Mouse (Mus musculus): ENCODE measurements around the gene Smim1. TPM values are rescaled to one million over a fixed set of nuclear protein-coding genes. Genes with fewer than 3 reads are reported as not detected.

Smim1 gene
- polyA plus RNA-seq (2015; fragmentation: Nextera tagmentation; extraction: Ambion mirVana): 12.5 and 16.8 TPM in 2 replicates

GRCm38 (mm10) chr4:154025641-154026440, at the start of gene Smim1:
TSS of gene Smim1 (minus strand) at chr4:154026230.
- ATAC-seq (ENCODE audit: insufficient number of reproducible peaks, insufficient read depth, low FRiP score, low TSS enrichment, low read depth): 0 out of 2 replicates have a peak, but pooled peaks have one; percentile 6
- Histone ChIP-seq H3K36me3 (peaks cover 17% of the 10 kb centered on the region), H3K27ac (no peak within 1 kb of the TSS), H3K4me1 (peaks cover 25% of the 10 kb centered on the region), H3K9me3 (no peaks in the 10 kb centered on the region), H3K9ac (peak within 1 kb of the TSS; percentile 66), H3K27me3 (peaks cover 41% of the 10 kb centered on the region), H3K4me2 (peak within 1 kb of the TSS; percentile 72), H3K4me3 (peak within 1 kb of the TSS; percentile 43)
- 3% methylated on average over 33 of the region's 33 CpGs for WGBS

DNA sequence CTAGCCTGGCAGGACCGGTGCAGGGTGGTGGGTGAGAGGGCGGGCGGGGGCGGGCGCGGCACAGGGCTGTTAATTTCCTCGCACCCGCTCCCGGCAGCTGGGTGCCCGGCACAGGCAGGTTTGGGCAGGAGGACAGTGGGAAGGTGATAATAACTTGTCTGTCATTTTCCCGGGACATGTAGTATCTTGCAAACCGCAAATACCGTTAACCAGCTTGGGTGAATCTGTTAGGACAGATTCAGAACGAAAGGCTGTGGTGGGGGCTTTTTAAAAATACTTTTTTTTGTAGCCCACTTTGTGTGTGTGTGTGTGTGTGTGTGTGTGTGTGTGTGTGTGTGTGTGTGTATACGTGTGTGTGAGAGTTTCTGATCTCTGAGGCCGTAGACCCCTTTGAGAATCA, 45.9 kb upstream of the Smim1 start:
- 25% methylated on average over 14 of the region's 16 CpGs for WGBS
- H3K27ac ChIP-seq: no peak overlapping the region
- no peaks in the 10 kb centered on the region for H3K9me3 ChIP-seq
- H3K4me2 ChIP-seq: peak overlapping the region; percentile 32
- peaks cover 52% of the 10 kb centered on the region for H3K27me3 ChIP-seq
- H3K36me3 ChIP-seq: no peaks in the 10 kb centered on the region
- ATAC-seq (ENCODE audit: insufficient number of reproducible peaks, insufficient read depth, low FRiP score, low TSS enrichment, low read depth): no peak
- peaks cover 6% of the 10 kb centered on the region; the same call in 1 of the 2 replicates for H3K4me1 ChIP-seq
- no peak overlapping the region for H3K9ac ChIP-seq
- no peak overlapping the region for H3K4me3 ChIP-seq

DNA sequence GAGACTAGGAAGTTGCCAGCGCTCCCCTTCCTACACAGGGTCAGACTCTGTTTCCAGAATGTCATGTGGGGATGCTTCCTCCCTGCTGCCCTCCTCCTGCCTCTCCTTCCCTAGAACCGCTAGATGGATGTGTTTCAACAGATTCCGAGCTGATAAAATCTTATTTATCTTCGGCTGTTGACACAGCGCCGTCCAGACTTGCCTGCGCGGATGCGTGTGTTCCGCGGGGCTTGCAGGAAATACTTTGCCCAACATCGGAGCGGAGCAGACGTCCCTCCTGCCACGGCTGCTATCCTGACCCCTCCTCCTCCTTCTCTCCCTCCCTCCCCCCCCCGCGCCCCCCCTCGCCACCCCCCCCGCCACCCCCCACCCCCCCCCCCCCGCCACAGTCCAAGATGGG, 45.5 kb upstream of the Smim1 start:
- H3K9ac ChIP-seq: no peak overlapping the region
- no peaks in the 10 kb centered on the region for H3K9me3 ChIP-seq
- peaks cover 52% of the 10 kb centered on the region for H3K27me3 ChIP-seq
- ATAC-seq (ENCODE audit: insufficient number of reproducible peaks, insufficient read depth, low FRiP score, low TSS enrichment, low read depth): no peak
- no peak overlapping the region for H3K27ac ChIP-seq
- under 1% methylated on average over 15 of the region's 20 CpGs for WGBS
- peaks cover 6% of the 10 kb centered on the region; the same call in 1 of the 2 replicates for H3K4me1 ChIP-seq
- no peak overlapping the region for H3K4me3 ChIP-seq
- peak overlapping the region; percentile 32 for H3K4me2 ChIP-seq
- H3K36me3 ChIP-seq: no peaks in the 10 kb centered on the region

- Histone ChIP-seq H3K4me3 (no peak overlapping the region), H3K9me3 (no peaks in the 10 kb centered on the region), H3K9ac (no peak overlapping the region), H3K4me2 (no peak overlapping the region), H3K4me1 (peaks cover 6% of the 10 kb centered on the region; the same call in 1 of the 2 replicates), H3K36me3 (no peaks in the 10 kb centered on the region), H3K27me3 (peaks cover 52% of the 10 kb centered on the region), H3K27ac (no peak overlapping the region)
- ATAC-seq (ENCODE audit: insufficient number of reproducible peaks, insufficient read depth, low FRiP score, low TSS enrichment, low read depth): no peak
- WGBS: 0% methylated on average over 5 of the region's 5 CpGs
These were observed 44.9 kb upstream of the Smim1 start for GRCm38 (mm10) chr4:154070896-154071295.

- H3K36me3 ChIP-seq: no peaks in the 10 kb centered on the region
- no peak overlapping the region for H3K27ac ChIP-seq
- no peak overlapping the region for H3K4me2 ChIP-seq
- no peak overlapping the region for H3K4me3 ChIP-seq
- H3K4me1 ChIP-seq: no peaks in the 10 kb centered on the region
- WGBS: 61% methylated on average over 14 of the region's 14 CpGs
- H3K9ac ChIP-seq: no peak overlapping the region
- no peaks in the 10 kb centered on the region for H3K9me3 ChIP-seq
- no peak for ATAC-seq (ENCODE audit: insufficient number of reproducible peaks, insufficient read depth, low FRiP score, low TSS enrichment, low read depth)
- H3K27me3 ChIP-seq: peaks cover 18% of the 10 kb centered on the region
These were observed 39.1 kb upstream of the Smim1 start for GRCm38 (mm10) chr4:154064827-154065773.

DNA sequence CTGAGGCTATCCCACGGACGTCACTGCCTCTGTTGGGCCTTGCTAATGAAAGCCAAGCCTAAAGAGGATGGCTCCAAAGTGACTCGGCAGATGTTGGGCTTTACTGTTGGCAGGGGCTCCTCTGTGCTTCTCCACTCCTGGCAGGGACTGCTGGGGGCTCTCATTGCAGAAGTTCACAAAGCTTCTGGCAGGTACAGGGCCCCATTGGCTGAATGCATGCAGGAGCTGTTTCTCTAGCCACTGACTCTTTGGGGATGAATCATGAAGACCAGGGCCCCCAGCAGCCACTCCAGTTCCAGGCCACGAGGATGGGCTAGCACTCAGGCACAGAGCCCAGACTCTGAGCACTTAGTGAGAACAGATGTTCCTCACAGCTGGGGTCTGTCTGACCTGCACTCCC, 31.7 kb upstream of the Smim1 start:
- Histone ChIP-seq H3K27ac (0 out of 2 replicates have a peak overlapping the region, but pooled peaks have one; percentile 12), H3K4me2 (no peak overlapping the region), H3K9me3 (no peaks in the 10 kb centered on the region), H3K4me1 (peaks cover 24% of the 10 kb centered on the region), H3K36me3 (no peaks in the 10 kb centered on the region), H3K9ac (no peak overlapping the region), H3K4me3 (no peak overlapping the region), H3K27me3 (no peaks in the 10 kb centered on the region)
- WGBS: 40% methylated on average over 4 of the region's 4 CpGs
- no peak for ATAC-seq (ENCODE audit: insufficient number of reproducible peaks, insufficient read depth, low FRiP score, low TSS enrichment, low read depth)

GRCm38 (mm10) chr4:154056661-154057060, 30.6 kb upstream of the Smim1 start:
- Histone ChIP-seq H3K27me3 (no peaks in the 10 kb centered on the region), H3K9ac (peak overlapping the region; percentile 21; the same call in 1 of the 2 replicates), H3K9me3 (no peaks in the 10 kb centered on the region), H3K27ac (peak overlapping the region; percentile 80), H3K4me2 (no peak overlapping the region), H3K4me3 (no peak overlapping the region), H3K4me1 (peaks cover 24% of the 10 kb centered on the region), H3K36me3 (no peaks in the 10 kb centered on the region)
- no peak for ATAC-seq (ENCODE audit: insufficient number of reproducible peaks, insufficient read depth, low FRiP score, low TSS enrichment, low read depth)
- WGBS: 24% methylated on average over 2 of the region's 2 CpGs

GRCm38 (mm10) chr4:154056046-154056445, 30.0 kb upstream of the Smim1 start:
- Histone ChIP-seq H3K27me3 (no peaks in the 10 kb centered on the region), H3K27ac (peak overlapping the region; percentile 66), H3K9ac (no peak overlapping the region), H3K4me3 (no peak overlapping the region), H3K9me3 (no peaks in the 10 kb centered on the region), H3K36me3 (no peaks in the 10 kb centered on the region), H3K4me2 (no peak overlapping the region), H3K4me1 (peaks cover 24% of the 10 kb centered on the region)
- WGBS: 40% methylated on average over 2 of the region's 2 CpGs
- ATAC-seq (ENCODE audit: insufficient number of reproducible peaks, insufficient read depth, low FRiP score, low TSS enrichment, low read depth): no peak

- H3K27ac ChIP-seq: peak overlapping the region; percentile 66
- 81% methylated on average over 7 of the region's 7 CpGs for WGBS
- no peak overlapping the region for H3K4me2 ChIP-seq
- no peaks in the 10 kb centered on the region for H3K9me3 ChIP-seq
- ATAC-seq (ENCODE audit: insufficient number of reproducible peaks, insufficient read depth, low FRiP score, low TSS enrichment, low read depth): no peak
- 0 out of 2 replicates have a peak overlapping the region, but pooled peaks have one; percentile 33 for H3K9ac ChIP-seq
- no peak overlapping the region for H3K4me3 ChIP-seq
- H3K27me3 ChIP-seq: no peaks in the 10 kb centered on the region
- H3K4me1 ChIP-seq: peaks cover 24% of the 10 kb centered on the region
- H3K36me3 ChIP-seq: no peaks in the 10 kb centered on the region
These were observed 29.5 kb upstream of the Smim1 start for GRCm38 (mm10) chr4:154055482-154055881.

GRCm38 (mm10) chr4:154053065-154053464, 27.0 kb upstream of the Smim1 start:
- no peak overlapping the region for H3K27ac ChIP-seq
- no peaks in the 10 kb centered on the region for H3K27me3 ChIP-seq
- no peak overlapping the region for H3K9ac ChIP-seq
- 69% methylated on average over 4 of the region's 4 CpGs for WGBS
- H3K9me3 ChIP-seq: no peaks in the 10 kb centered on the region
- no peak for ATAC-seq (ENCODE audit: insufficient number of reproducible peaks, insufficient read depth, low FRiP score, low TSS enrichment, low read depth)
- no peak overlapping the region for H3K4me2 ChIP-seq
- no peaks in the 10 kb centered on the region for H3K36me3 ChIP-seq
- H3K4me1 ChIP-seq: peaks cover 23% of the 10 kb centered on the region
- H3K4me3 ChIP-seq: no peak overlapping the region

DNA sequence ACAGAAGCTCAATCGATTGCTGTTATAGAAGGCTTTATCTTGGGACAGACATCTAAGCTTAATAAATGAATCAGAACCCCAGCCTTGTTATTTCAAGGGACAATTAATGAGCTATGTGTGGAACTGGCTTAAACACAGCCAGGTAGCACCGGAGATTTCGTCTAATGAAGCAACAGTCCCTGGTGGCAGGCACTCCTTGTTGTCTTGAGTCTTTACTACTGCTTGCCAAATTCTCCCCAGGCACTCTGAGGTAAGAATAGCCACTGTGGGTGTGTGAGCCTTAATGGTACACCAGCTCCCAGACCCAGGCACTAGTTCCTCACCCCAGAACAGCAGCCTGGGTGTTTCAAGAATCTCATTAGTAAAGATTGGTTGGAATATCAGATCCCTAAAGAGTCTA, 25.4 kb upstream of the Smim1 start:
- Histone ChIP-seq H3K9me3 (no peaks in the 10 kb centered on the region), H3K4me1 (peaks cover 8% of the 10 kb centered on the region), H3K9ac (no peak overlapping the region), H3K36me3 (no peaks in the 10 kb centered on the region), H3K27me3 (no peaks in the 10 kb centered on the region), H3K27ac (no peak overlapping the region), H3K4me2 (no peak overlapping the region), H3K4me3 (no peak overlapping the region)
- ATAC-seq (ENCODE audit: insufficient number of reproducible peaks, insufficient read depth, low FRiP score, low TSS enrichment, low read depth): no peak
- WGBS: 85% methylated on average over 3 of the region's 3 CpGs
